Mouse (Mus musculus): Measurements from ENCODE around the gene Lcn12.

Lcn12 gene

DNA sequence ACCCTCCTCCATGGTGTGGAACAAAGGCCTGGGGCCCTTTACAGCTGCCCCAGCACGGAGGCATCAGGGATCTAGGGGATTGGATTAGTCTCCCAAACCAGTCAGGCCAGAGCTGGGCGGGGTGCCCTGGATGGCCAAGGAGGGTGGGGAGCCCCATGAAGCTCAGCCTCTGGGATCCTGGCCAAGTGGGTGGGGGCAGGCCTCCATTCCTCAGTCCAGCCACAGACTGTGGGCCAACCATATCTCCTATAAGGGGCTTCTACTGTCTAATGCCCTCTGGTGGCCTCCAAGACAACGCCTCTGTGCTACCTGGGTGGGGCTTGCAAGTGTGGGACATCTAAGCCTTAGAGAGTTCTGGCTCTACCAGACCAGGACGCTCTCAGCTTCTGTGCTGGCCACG lies 34.8 kb downstream of the Lcn12 start:
- DNase-seq: no peak

DNA sequence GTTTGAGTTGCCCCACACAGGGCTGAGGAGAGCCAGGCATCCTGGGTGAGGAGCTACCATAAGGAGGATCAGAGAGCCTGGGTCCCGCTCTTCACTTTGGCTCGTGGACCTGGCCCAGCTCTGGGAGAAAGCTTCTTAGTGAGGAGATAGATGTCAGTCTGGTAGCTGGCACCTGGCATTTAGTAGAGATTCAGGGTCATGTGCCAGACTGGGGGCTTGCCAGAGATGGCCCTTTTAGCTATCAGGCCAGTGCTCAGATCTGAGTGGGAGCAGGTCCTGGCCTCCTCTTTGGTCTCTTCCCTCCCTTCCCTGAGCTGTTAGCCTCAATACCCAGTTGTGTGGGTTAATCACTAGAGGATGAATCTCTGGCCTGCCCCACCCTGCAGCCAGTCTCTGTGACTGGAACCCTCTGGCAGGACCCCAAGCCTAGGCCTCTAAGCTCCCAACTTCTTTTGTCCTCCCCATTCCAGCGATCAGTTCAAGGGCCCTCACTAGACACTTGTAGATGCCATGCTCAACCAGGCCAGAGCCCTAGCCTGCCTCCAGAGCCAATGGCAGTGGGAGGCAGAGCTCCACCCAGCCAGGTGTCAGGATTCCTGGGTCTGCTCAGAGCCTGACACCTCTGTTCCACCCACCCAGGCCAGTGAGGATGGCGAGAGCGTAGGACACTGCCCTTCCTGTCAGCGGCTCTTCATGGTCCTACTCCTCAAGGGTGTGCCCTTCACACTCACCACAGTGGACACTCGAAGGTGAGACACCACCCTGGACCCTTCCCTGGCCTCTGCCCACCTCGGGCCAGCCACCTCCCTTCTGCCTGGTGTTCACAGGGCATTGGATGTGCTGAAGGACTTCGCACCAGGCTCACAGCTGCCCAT lies 36.5 kb downstream of the Lcn12 start:
- DNase-seq: no peak

DNA sequence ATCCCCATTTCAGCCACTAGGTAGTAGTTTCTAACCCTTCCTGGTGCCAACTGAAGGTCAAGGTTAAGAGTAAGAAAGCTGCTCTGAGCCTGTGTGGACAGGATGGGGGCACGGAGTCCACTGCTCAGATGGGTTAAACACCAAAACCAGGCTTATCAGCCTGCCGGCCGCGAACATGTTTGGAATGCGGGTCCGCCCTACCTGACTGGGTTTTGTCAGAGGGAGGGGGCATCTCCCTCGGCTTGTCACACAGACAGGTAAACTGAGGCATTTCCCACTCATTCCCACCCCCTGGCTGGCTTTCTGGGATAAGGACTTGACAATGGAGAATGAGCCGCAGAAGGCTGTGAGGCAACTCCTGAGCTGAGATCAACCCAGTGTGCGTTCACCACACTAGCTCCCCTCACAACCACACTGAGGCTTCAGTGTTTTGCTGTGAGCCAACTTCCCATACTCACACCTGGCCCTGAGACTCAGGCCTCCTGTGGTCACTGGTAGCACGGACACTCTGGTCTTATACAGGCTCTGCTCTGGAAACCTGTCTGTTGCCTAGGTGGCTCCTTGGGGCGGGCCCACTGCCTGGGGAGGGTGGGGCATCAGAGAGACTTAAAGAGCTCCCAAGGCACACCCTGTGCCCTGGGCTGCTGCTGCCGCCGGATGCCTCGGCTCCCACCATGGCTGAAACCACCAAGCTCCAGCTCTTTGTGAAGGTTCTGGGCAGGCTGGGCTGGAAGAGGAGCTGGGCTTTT lies 37.3 kb downstream of the Lcn12 start, which contains the start of gene Clic3:
TSS of gene Clic3 (plus strand) at position 634 of the 749 bp plus-strand sequence.
- no peak for DNase-seq

DNA sequence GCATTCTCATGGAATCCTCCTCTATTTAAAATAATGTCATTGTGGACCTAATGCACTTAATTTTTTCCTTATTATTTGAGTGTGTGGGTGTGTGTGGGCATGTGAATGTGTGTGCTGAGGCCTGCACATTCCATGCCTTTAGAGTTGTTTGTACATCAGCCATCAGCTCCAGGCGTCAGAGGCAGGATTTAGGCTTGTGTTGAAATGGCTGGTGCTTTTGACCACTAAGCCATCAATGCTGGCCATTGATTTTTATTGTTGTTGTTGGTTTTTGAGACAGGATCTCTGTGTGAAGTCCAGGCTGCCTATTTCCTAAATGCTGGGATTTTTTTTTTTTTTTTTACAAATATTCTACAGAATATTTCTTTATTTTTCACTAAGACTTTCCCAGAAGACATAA lies 40.8 kb downstream of the Lcn12 start:
- no peak for DNase-seq

DNA sequence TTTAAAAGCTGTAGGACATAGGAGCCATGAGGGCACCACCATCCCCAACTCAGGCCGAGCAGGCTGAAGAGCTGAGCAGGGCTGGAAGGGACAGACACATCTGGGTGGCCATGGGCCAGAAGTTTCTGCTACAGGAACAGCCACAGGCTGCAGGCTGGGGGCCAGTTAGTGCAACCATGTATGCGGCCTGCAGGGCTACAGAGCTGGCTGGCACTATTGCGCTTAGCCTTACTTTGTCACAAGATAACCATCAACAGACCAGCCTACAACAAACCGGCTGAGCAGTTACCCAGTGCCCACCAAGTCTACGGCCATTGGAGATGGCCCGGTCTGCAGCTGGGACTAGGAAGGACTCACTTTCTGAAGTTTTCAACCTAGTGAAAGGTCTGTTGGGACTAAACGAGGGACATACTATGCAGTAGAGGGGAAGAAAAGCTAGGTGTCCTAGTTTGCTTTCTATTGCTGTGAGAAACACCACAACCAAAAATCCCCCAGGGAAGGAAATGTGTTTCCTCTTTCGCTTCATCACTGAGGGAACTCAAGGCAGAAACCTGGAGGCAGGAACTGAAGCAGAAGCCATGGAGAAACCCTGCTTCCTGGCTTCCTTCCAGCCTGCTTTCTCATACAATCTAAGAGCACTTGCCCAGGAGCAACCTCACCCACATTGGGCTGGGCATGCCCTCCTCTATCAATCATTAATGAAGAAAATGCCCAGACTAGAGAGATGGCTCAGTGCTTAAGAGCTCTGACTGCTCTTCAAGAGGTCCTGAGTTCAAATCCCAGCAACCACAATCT lies 42.7 kb downstream of the Lcn12 start:
- DNase-seq: no peak

DNA sequence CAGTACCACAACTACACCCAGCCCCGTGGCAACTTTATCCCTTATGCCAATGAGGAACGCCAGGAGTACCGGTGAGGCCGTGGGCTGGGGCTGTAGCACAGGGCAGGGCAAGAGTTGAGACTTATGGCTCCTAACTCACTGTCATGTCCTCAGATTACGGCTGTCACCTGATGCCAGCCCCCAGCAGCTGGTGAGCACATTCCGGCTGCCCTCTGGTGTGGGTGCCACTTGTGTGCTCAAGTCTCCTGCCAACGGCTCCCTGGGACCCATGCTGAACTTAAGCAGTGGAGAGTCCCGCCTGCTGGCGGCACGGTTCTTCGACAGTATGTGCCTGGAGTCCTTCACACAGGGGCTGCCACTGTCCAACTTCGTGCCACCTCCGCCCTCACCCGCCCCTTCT lies 51.0 kb downstream of the Lcn12 start:
- no peak for DNase-seq

DNA sequence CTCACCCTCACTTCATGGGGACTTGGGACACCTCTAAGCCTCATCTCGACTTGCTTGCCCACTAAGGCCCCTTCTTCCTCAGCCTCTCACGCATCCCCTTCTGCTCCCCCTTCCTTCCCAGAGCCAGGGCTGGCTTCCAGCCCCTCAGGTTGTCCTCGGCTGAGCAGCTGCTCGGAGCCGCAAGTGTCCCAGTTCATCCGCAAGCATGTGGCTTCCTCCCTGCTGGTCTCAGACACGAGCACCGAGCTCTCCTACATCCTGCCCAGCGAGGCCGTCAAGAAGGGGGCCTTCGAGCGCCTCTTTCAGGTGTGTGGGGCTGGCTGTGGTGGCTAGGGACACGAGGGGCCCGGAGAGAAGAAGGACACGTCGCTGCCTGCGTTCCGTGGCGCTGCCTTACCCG lies 52.6 kb downstream of the Lcn12 start:
- no peak for DNase-seq

Data from cerebellum, adult 8-10 months (tissue).